Mouse (Mus musculus): ENCODE data around the gene Gm17482.

GRCm38 (mm10) chr6:115307134-115307533 lies 80.0 kb downstream of the Gm17482 start:
- TF ChIP-seq CTCF (IDR thresholded peaks at IDR 0.05; ENCODE audit: low read depth) = no peak
- no peak for TF ChIP-seq EP300 (IDR thresholded peaks at IDR 0.05; ENCODE audit: low read depth)

Measured in liver, postnatal 0 days (tissue).